8 mouse cellular contexts compared by ENCODE assay signal in the genomic region with DNA sequence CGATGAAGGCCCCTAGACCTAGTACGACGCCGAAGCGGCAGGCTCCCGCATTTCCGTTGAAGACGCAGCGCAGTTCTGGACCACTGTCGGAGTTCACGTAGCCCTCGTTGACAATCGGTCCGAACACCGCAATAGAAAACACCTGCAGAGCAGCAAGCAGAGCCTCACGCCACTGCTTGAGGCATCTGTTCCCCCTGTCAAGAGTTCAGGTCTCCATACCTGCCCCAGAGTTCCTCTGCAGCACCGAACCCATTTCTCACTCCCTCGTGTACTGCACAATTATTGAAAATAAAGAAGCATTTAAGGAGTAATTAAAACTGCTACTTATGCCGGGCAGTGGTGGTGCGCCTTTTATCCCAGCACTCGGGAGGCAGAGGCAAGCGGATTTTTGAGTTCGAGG. TPM values are rescaled to one million over a fixed set of nuclear protein-coding genes. Genes with fewer than 3 reads are reported as not detected.
DNase-seq lines count a peak whose midpoint lies in the region; ATAC-seq and TF ChIP-seq lines count a peak whose summit lies in the region.

No protein-coding gene starts in this region.

- no peak for DNase-seq in kidney, adult 2 months
- no peak for DNase-seq in kidney, adult 9 months
- DNase-seq in spleen, postnatal 10 days (ENCODE audit: low spot score in 2 of 2) = no peak
- no peak for DNase-seq in urinary bladder, postnatal 10 days (ENCODE audit: low spot score)

- no peak overlapping the region for H3K9ac ChIP-seq in hindbrain, embryonic 12.5 days
- peak overlapping the region; percentile 46 for H3K9ac ChIP-seq in midbrain, embryonic 13.5 days (replicated peaks)

- no peak for TF ChIP-seq CTCF in kidney, adult 2 months (conservative IDR thresholded peaks at IDR 0.05; ENCODE audit: insufficient read depth, insufficient read length, low read depth, low read length)
- no peak for TF ChIP-seq CTCF in bone marrow macrophage, adult 2 months (IDR thresholded peaks at IDR 0.05; ENCODE audit: low read depth, low read length)

- H3K4me1 ChIP-seq in kidney, adult 2 months (ENCODE audit: control insufficient read depth, insufficient read depth, low read length) = no peaks in the 10 kb centered on the region
- H3K4me1 ChIP-seq in bone marrow macrophage, adult 2 months (ENCODE audit: control insufficient read depth, insufficient read depth, low read length) = peaks cover 21% of the 10 kb centered on the region
- peaks cover 25% of the 10 kb centered on the region for H3K4me1 ChIP-seq in hindbrain, embryonic 12.5 days
- H3K4me1 ChIP-seq in midbrain, embryonic 13.5 days (replicated peaks) = peaks cover 43% of the 10 kb centered on the region

- ATAC-seq in hindbrain, embryonic 12.5 days (ENCODE audit: low FRiP score) = no peak
- ATAC-seq in midbrain, embryonic 13.5 days = no peak
- ATAC-seq in inflammation-experienced regulatory T-cells, adult 6 months = no peak

- H3K36me3 ChIP-seq in kidney, adult 2 months (ENCODE audit: control insufficient read depth, insufficient read depth, low read length) = no peaks in the 10 kb centered on the region
- H3K36me3 ChIP-seq in hindbrain, embryonic 12.5 days = peaks cover 5% of the 10 kb centered on the region; the same call in 1 of the 2 replicates
- peaks cover 20% of the 10 kb centered on the region for H3K36me3 ChIP-seq in midbrain, embryonic 13.5 days

- TF ChIP-seq POLR2A in kidney, adult 2 months (IDR thresholded peaks at IDR 0.05; ENCODE audit: low read depth, low read length) = no peak
- TF ChIP-seq POLR2A in bone marrow macrophage, adult 2 months (IDR thresholded peaks at IDR 0.05; ENCODE audit: borderline replicate concordance, low read depth, low read length) = no peak

- H3K4me3 ChIP-seq in kidney, adult 2 months (ENCODE audit: insufficient read depth, low read depth, low read length) = peak overlapping the region; percentile 29; the same call in 1 of the 2 replicates
- peak overlapping the region; percentile 69 for H3K4me3 ChIP-seq in bone marrow macrophage, adult 2 months (ENCODE audit: insufficient read depth, low read length)
- peak overlapping the region; percentile 23 for H3K4me3 ChIP-seq in hindbrain, embryonic 12.5 days
- peak overlapping the region; percentile 81 for H3K4me3 ChIP-seq in midbrain, embryonic 13.5 days (replicated peaks)

- H3K4me2 ChIP-seq in hindbrain, embryonic 12.5 days (replicated peaks) = peak overlapping the region; percentile 42
- peak overlapping the region; percentile 79 for H3K4me2 ChIP-seq in midbrain, embryonic 13.5 days (replicated peaks)

- no peaks in the 10 kb centered on the region for H3K9me3 ChIP-seq in hindbrain, embryonic 12.5 days (replicated peaks)
- no peaks in the 10 kb centered on the region for H3K9me3 ChIP-seq in midbrain, embryonic 13.5 days

- 0 out of 2 replicates have a peak, but pooled peaks cover 2% of the 10 kb centered on the region for H3K27me3 ChIP-seq in kidney, adult 2 months (replicated peaks; ENCODE audit: control insufficient read depth, insufficient read depth, low read length)
- peaks cover 50% of the 10 kb centered on the region for H3K27me3 ChIP-seq in hindbrain, embryonic 12.5 days
- H3K27me3 ChIP-seq in midbrain, embryonic 13.5 days = peaks cover 45% of the 10 kb centered on the region

- H3K27ac ChIP-seq in kidney, adult 2 months (ENCODE audit: insufficient read depth, low read depth, low read length) = no peak overlapping the region
- H3K27ac ChIP-seq in bone marrow macrophage, adult 2 months (ENCODE audit: insufficient read depth, low read depth, low read length) = no peak overlapping the region
- H3K27ac ChIP-seq in hindbrain, embryonic 12.5 days = no peak overlapping the region
- H3K27ac ChIP-seq in midbrain, embryonic 13.5 days = no peak overlapping the region

- WGBS in kidney, adult 2 months = 23% methylated on average over 23 of the region's 23 CpGs
- WGBS in hindbrain, embryonic 12.5 days = 19% methylated on average over 23 of the region's 23 CpGs
- WGBS in midbrain, embryonic 13.5 days = 21% methylated on average over 23 of the region's 23 CpGs

RNA-seq across cellular contexts. Expression of a gene that starts 2.2 kb away (rescaled TPM):
- 1.5 and 2.2 TPM in 2 replicates for polyA plus RNA-seq in kidney, adult 2 months (2012; rRNA removed)
- 0.41 and 0.79 TPM in 2 replicates for polyA plus RNA-seq in bone marrow macrophage, adult 2 months (2012; ENCODE audit: insufficient read depth, insufficient read length, missing spikeins)
- polyA plus RNA-seq in hindbrain, embryonic 12.5 days (2016; fragmentation: Nextera tagmentation; extraction: Ambion mirVana) = 30.6 and 32.1 TPM in 2 replicates
- 95.0 and 98.1 TPM in 2 replicates for polyA plus RNA-seq in midbrain, embryonic 13.5 days (2015; fragmentation: Nextera tagmentation; extraction: Ambion mirVana)
- 1 to 10 TPM in 2 of 3 experiments, under 1 TPM in 1; 0.51 to 5.4 (median 1.7) TPM for polyA plus RNA-seq in inflammation-experienced regulatory T-cells, adult 6 months (2017; shearing (Covaris generic))

RNA-seq across cellular contexts. Expression of a gene that starts 8.4 kb away (rescaled TPM):
- polyA plus RNA-seq in kidney, adult 2 months (2012; rRNA removed) = 29.8 and 34.7 TPM in 2 replicates
- polyA plus RNA-seq in bone marrow macrophage, adult 2 months (2012; ENCODE audit: insufficient read depth, insufficient read length, missing spikeins) = 21.6 and 22.0 TPM in 2 replicates
- 42.2 and 42.4 TPM in 2 replicates for polyA plus RNA-seq in hindbrain, embryonic 12.5 days (2016; fragmentation: Nextera tagmentation; extraction: Ambion mirVana)
- polyA plus RNA-seq in midbrain, embryonic 13.5 days (2015; fragmentation: Nextera tagmentation; extraction: Ambion mirVana) = 36.7 and 39.9 TPM in 2 replicates
- 10 to 100 TPM; 10.2 to 18.4 (median 13.1) TPM for polyA plus RNA-seq in inflammation-experienced regulatory T-cells, adult 6 months (2017; shearing (Covaris generic))

RNA-seq across cellular contexts. Expression of a gene that starts 8.4 kb away (rescaled TPM):
- 5.6 and 7.1 TPM in 2 replicates for polyA plus RNA-seq in kidney, adult 2 months (2012; rRNA removed)
- polyA plus RNA-seq in bone marrow macrophage, adult 2 months (2012; ENCODE audit: insufficient read depth, insufficient read length, missing spikeins) = 3.9 and 6.0 TPM in 2 replicates
- polyA plus RNA-seq in hindbrain, embryonic 12.5 days (2016; fragmentation: Nextera tagmentation; extraction: Ambion mirVana) = 3.6 and 4.8 TPM in 2 replicates
- polyA plus RNA-seq in midbrain, embryonic 13.5 days (2015; fragmentation: Nextera tagmentation; extraction: Ambion mirVana) = 1.7 and 2.2 TPM in 2 replicates
- polyA plus RNA-seq in inflammation-experienced regulatory T-cells, adult 6 months (2017; shearing (Covaris generic)) = 1 to 10 TPM; 1.8 to 3.5 (median 2.7) TPM

RNA-seq across cellular contexts. Expression of a gene that starts 18.1 kb away (rescaled TPM):
- polyA plus RNA-seq in kidney, adult 2 months (2012; rRNA removed) = 44.3 and 57.6 TPM in 2 replicates
- 28.0 and 29.6 TPM in 2 replicates for polyA plus RNA-seq in bone marrow macrophage, adult 2 months (2012; ENCODE audit: insufficient read depth, insufficient read length, missing spikeins)
- 23.0 and 25.2 TPM in 2 replicates for polyA plus RNA-seq in hindbrain, embryonic 12.5 days (2016; fragmentation: Nextera tagmentation; extraction: Ambion mirVana)
- 15.0 and 18.6 TPM in 2 replicates for polyA plus RNA-seq in midbrain, embryonic 13.5 days (2015; fragmentation: Nextera tagmentation; extraction: Ambion mirVana)
- polyA plus RNA-seq in inflammation-experienced regulatory T-cells, adult 6 months (2017; shearing (Covaris generic)) = 1 to 10 TPM; 4.1 to 5.8 (median 5.4) TPM

RNA-seq across cellular contexts. Expression of a gene that starts 19.9 kb away (rescaled TPM):
- polyA plus RNA-seq in kidney, adult 2 months (2012; rRNA removed) = 48.6 and 49.4 TPM in 2 replicates
- 11.7 and 16.9 TPM in 2 replicates for polyA plus RNA-seq in bone marrow macrophage, adult 2 months (2012; ENCODE audit: insufficient read depth, insufficient read length, missing spikeins)
- 76.9 and 79.7 TPM in 2 replicates for polyA plus RNA-seq in hindbrain, embryonic 12.5 days (2016; fragmentation: Nextera tagmentation; extraction: Ambion mirVana)
- 81.4 and 84.3 TPM in 2 replicates for polyA plus RNA-seq in midbrain, embryonic 13.5 days (2015; fragmentation: Nextera tagmentation; extraction: Ambion mirVana)
- polyA plus RNA-seq in inflammation-experienced regulatory T-cells, adult 6 months (2017; shearing (Covaris generic)) = 10 to 100 TPM; 29.5 to 55.4 (median 32.2) TPM

Comparison
In these comparisons a context has a peak if more than half of its experiments do, and no peak if none do; other contexts are left out.
1. H3K4me3 ChIP-seq: peak in every context shown above with its lines; median percentile 81 in midbrain, embryonic 13.5 days; 69 in bone marrow macrophage, adult 2 months; 29 in kidney, adult 2 months; 23 in hindbrain, embryonic 12.5 days.